Mouse (Mus musculus) stomach, embryonic 14.5 days (tissue): ENCODE measurements around the gene Nphp3. TPM values are rescaled to one million over a fixed set of nuclear protein-coding genes. Genes with fewer than 3 reads are reported as not detected.

Experiments
- ATAC-seq: fragments of 200-750 bp; cut with Nextera tagmentation; 2 replicates; pipeline ENCODE4 v1.8.0; 2017; ENCODE audit warnings: low read depth, moderate TSS enrichment; ENCODE audit not compliant: insufficient number of reproducible peaks, insufficient read depth, low FRiP score
- H3K27ac ChIP-seq: fragments of 300-500 bp; sonication (generic); 2 replicates; pipeline ENCODE4 v1.5.1; 2014; ENCODE audit warnings: mild to moderate bottlenecking, low read length, moderate library complexity, mixed read lengths
- H3K27me3 ChIP-seq: fragments of 300-500 bp; sonication (generic); 2 replicates; pipeline ENCODE4 v1.6.1; 2014; ENCODE audit warnings: low read length, control low read depth, mixed read lengths; ENCODE audit not compliant: control insufficient read depth, insufficient read depth
- H3K36me3 ChIP-seq: fragments of 300-500 bp; sonication (generic); 2 replicates; pipeline ENCODE4 v1.6.1; 2014; ENCODE audit warnings: mild to moderate bottlenecking, control low read depth, low read length, moderate library complexity, mixed read lengths; ENCODE audit not compliant: control insufficient read depth, insufficient read depth
- H3K4me1 ChIP-seq: fragments of 300-500 bp; sonication (generic); 2 replicates; pipeline ENCODE4 v1.6.1; 2014; ENCODE audit warnings: low read length, control low read depth, mixed read lengths; ENCODE audit not compliant: control insufficient read depth, insufficient read depth
- H3K4me2 ChIP-seq: fragments of 300-500 bp; sonication (generic); replicated peaks from 2 replicates; pipeline ENCODE4 v1.6.1; 2014; ENCODE audit warnings: low read depth, low read length, control low read depth
- H3K4me3 ChIP-seq: fragments of 300-500 bp; sonication (generic); 2 replicates; pipeline ENCODE4 v1.5.1; 2014; ENCODE audit warnings: low read depth, low read length, control low read depth
- H3K9ac ChIP-seq: fragments of 300-500 bp; sonication (generic); replicated peaks from 2 replicates; pipeline ENCODE4 v1.6.1; 2014; ENCODE audit warnings: low read depth, mild to moderate bottlenecking, control low read depth, low read length, moderate library complexity, mixed read lengths
- H3K9me3 ChIP-seq: fragments of 300-500 bp; sonication (generic); 2 replicates; pipeline ENCODE4 v1.6.1; 2016; ENCODE audit warnings: low read depth, low read length, control low read depth; ENCODE audit not compliant: control insufficient read depth
- WGBS: fragments of 180-500 bp; shearing (Covaris S2); extraction: QIAGEN DNeasy Blood & Tissue Kit; methylation state at CpG from one replicate; pipeline ENCODE4 v1.1.7; 2014; 5-methylcytosine and 5-hydroxymethylcytosine counted together
- polyA plus RNA-seq: library from polyadenylated mRNA; unstranded; fragments of >200 nt; fragmentation: Nextera tagmentation; extraction: Ambion mirVana; gene quantifications from 2 replicates; pipeline ENCODE4 v1.2.1, GENCODE M21; 2014

The Nphp3 gene
- polyA plus RNA-seq, 1 experiment from 2014 or later, result 7.3 TPM

- Histone ChIP-seq H3K27ac (no peak overlapping the region), H3K4me3 (no peak overlapping the region), H3K27me3 (no peaks in the 10 kb centered on the region), H3K36me3 (no peaks in the 10 kb centered on the region), H3K9ac (no peak overlapping the region), H3K9me3 (no peaks in the 10 kb centered on the region), H3K4me2 (no peak overlapping the region), H3K4me1 (no peaks in the 10 kb centered on the region)
- 64% methylated on average over 2 of the region's 2 CpGs for WGBS
- ATAC-seq, result no peak
Measured at GRCm38 (mm10) chr9:104075808-104076207, 73.5 kb downstream of the Nphp3 start.

DNA sequence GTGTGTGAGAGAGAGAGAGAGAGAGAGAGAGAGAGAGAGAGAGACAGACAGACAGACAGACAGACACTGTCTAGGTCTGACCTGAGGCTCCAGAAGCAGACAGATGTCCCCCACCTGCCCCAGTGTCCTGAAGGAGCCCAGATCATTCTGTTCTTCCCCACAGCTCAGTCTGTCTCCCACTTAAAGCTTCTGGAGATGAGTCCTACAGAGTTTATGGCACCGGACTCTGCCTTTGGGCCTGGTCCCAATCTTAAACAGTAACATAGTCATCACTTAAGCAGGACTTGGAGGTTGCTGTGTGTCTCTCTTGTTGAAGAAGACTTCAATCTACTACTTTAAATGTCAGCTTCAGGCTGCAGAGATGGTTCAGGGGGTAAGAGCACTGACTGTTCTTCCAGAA, 76.4 kb downstream of the Nphp3 start:
- no peak for ATAC-seq
- Histone ChIP-seq H3K27ac (no peak overlapping the region), H3K36me3 (no peaks in the 10 kb centered on the region), H3K27me3 (no peaks in the 10 kb centered on the region), H3K4me2 (no peak overlapping the region), H3K4me3 (no peak overlapping the region), H3K9ac (no peak overlapping the region), H3K4me1 (no peaks in the 10 kb centered on the region), H3K9me3 (no peaks in the 10 kb centered on the region)
- WGBS, result 95% methylated on average over 1 of the region's 1 CpGs

DNA sequence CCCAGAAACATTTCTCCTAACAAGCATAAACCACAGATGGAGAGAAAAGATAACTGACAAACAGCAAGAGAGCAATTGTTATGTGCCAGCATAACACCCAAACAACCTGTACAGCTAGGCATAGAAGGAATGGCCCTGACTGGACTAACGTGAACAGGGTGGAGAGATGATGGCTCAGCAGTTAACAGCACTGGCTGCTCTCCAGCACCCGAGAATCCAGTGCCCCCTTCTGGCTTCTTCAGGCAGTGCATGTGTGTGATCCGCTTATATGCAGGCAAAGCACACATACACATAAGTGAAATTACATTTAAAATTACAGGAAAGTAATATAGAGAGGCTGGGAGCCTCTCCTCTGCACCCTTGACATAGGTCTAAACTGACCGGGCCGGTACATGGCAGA, 77.0 kb downstream of the Nphp3 start:
- no peak overlapping the region for H3K4me2 ChIP-seq
- ATAC-seq, result no peak
- no peaks in the 10 kb centered on the region for H3K4me1 ChIP-seq
- H3K9me3 ChIP-seq, result no peaks in the 10 kb centered on the region
- no peaks in the 10 kb centered on the region for H3K36me3 ChIP-seq
- no peaks in the 10 kb centered on the region for H3K27me3 ChIP-seq
- H3K9ac ChIP-seq, result no peak overlapping the region
- WGBS, result 52% methylated on average over 5 of the region's 5 CpGs
- no peak overlapping the region for H3K27ac ChIP-seq
- no peak overlapping the region for H3K4me3 ChIP-seq

GRCm38 (mm10) chr9:104080038-104080437, 77.7 kb downstream of the Nphp3 start:
- ATAC-seq, result no peak
- H3K27me3 ChIP-seq, result no peaks in the 10 kb centered on the region
- WGBS, result 83% methylated on average over 3 of the region's 3 CpGs
- H3K4me1 ChIP-seq, result no peaks in the 10 kb centered on the region
- no peak overlapping the region for H3K4me2 ChIP-seq
- H3K27ac ChIP-seq, result no peak overlapping the region
- no peaks in the 10 kb centered on the region for H3K9me3 ChIP-seq
- no peaks in the 10 kb centered on the region for H3K36me3 ChIP-seq
- H3K9ac ChIP-seq, result no peak overlapping the region
- H3K4me3 ChIP-seq, result no peak overlapping the region

GRCm38 (mm10) chr9:104085730-104086429, 83.5 kb downstream of the Nphp3 start:
- ATAC-seq, result no peak
- Histone ChIP-seq H3K9ac (no peak overlapping the region), H3K27ac (no peak overlapping the region), H3K4me2 (no peak overlapping the region), H3K36me3 (no peaks in the 10 kb centered on the region), H3K4me3 (no peak overlapping the region), H3K27me3 (no peaks in the 10 kb centered on the region), H3K9me3 (no peaks in the 10 kb centered on the region), H3K4me1 (no peaks in the 10 kb centered on the region)
- 51% methylated on average over 4 of the region's 4 CpGs for WGBS

DNA sequence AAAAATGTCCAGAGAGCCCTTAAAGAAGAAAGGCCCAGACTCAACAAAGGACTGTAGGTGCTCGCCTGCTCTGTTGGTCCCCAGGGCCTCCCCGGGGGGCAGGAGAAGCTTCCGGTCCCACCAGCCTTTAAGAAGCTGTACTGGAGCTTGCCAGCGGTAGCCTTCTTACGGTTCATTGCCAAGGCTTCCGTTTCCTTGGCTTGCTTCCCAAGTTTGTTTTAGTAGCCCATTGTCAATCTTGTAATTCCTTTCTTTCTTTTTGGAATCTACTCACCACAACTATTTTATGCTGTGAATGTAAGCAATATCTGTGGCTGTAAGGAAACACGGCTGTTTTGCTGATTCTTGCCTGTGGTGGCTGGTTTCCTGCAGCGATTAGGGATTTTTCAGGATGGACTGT, 86.2 kb downstream of the Nphp3 start:
- H3K9me3 ChIP-seq, result no peaks in the 10 kb centered on the region
- no peaks in the 10 kb centered on the region for H3K36me3 ChIP-seq
- H3K27ac ChIP-seq, result no peak overlapping the region
- no peak overlapping the region for H3K9ac ChIP-seq
- H3K4me1 ChIP-seq, result no peaks in the 10 kb centered on the region
- no peak for ATAC-seq
- no peak overlapping the region for H3K4me3 ChIP-seq
- 77% methylated on average over 8 of the region's 8 CpGs for WGBS
- H3K4me2 ChIP-seq, result no peak overlapping the region
- H3K27me3 ChIP-seq, result no peaks in the 10 kb centered on the region

GRCm38 (mm10) chr9:104092945-104093344, 90.6 kb downstream of the Nphp3 start:
- H3K4me3 ChIP-seq, result no peak overlapping the region
- H3K27me3 ChIP-seq, result no peaks in the 10 kb centered on the region
- no peak overlapping the region for H3K9ac ChIP-seq
- WGBS, result 96% methylated on average over 5 of the region's 5 CpGs
- H3K4me1 ChIP-seq, result no peaks in the 10 kb centered on the region
- no peak overlapping the region for H3K4me2 ChIP-seq
- H3K36me3 ChIP-seq, result no peaks in the 10 kb centered on the region
- ATAC-seq, result no peak
- no peaks in the 10 kb centered on the region for H3K9me3 ChIP-seq
- no peak overlapping the region for H3K27ac ChIP-seq
